Mouse (Mus musculus): Measurements from ENCODE around the gene Slc37a3. TPM values are rescaled to one million over a fixed set of nuclear protein-coding genes. Genes with fewer than 3 reads are reported as not detected.
"Not testable (repeated sequence)": the region's sequence is repeated elsewhere in the genome, so short reads cannot be mapped to it uniquely, and the experiment has no call there.

Gene Slc37a3
- total and polyA plus RNA-seq, 2 experiments = 11.5 to 13.7 TPM

GRCm38 (mm10) chr6:39389988-39390387 is 12.5 kb upstream of the Slc37a3 start:
- no peak for DNase-seq (ENCODE audit: extremely low read depth, low read depth, low spot score)
- H3K4me3 ChIP-seq (ENCODE audit: insufficient read depth, low read depth, low read length) = no peak overlapping the region
- WGBS = 94% methylated on average over 2 of the region's 2 CpGs
- no peak overlapping the region for H3K9ac ChIP-seq (ENCODE audit: low read depth, low read length)
- TF ChIP-seq POLR2A (IDR thresholded peaks at IDR 0.05; ENCODE audit: extremely low read depth, insufficient read depth, low read length) (no peak), CTCF (IDR thresholded peaks at IDR 0.05; ENCODE audit: low read depth, low read length) (no peak)
- no peaks in the 10 kb centered on the region for H3K27me3 ChIP-seq (ENCODE audit: control insufficient read depth, insufficient read depth, low read length)
- H3K36me3 ChIP-seq (ENCODE audit: control insufficient read depth, insufficient read depth, low read length) = no peaks in the 10 kb centered on the region
- no peak overlapping the region for H3K27ac ChIP-seq (replicated peaks; ENCODE audit: insufficient read depth, low read depth, low read length)
- H3K4me1 ChIP-seq (ENCODE audit: control insufficient read depth, insufficient read depth, low read length) = no peaks in the 10 kb centered on the region
- no peaks in the 10 kb centered on the region for H3K79me2 ChIP-seq (ENCODE audit: control insufficient read depth, insufficient read depth, low read length)

GRCm38 (mm10) chr6:39381125-39381880 is 3.8 kb upstream of the Slc37a3 start, which contains the start of gene Rab19:
Gene Rab19, plus strand, starts transcription at chr6:39381175.
- Histone ChIP-seq H3K36me3 (ENCODE audit: control insufficient read depth, insufficient read depth, low read length) (no peaks in the 10 kb centered on the region), H3K79me2 (ENCODE audit: control insufficient read depth, insufficient read depth, low read length) (peaks cover 3% of the 10 kb centered on the region; the same call in 1 of the 2 replicates), H3K4me3 (ENCODE audit: insufficient read depth, low read depth, low read length) (peak within 1 kb of the TSS; percentile 76), H3K9ac (ENCODE audit: low read depth, low read length) (peak within 1 kb of the TSS; percentile 34; the same call in 1 of the 2 replicates), H3K27ac (replicated peaks; ENCODE audit: insufficient read depth, low read depth, low read length) (peak within 1 kb of the TSS; percentile 50), H3K4me1 (ENCODE audit: control insufficient read depth, insufficient read depth, low read length) (peaks cover 7% of the 10 kb centered on the region), H3K27me3 (ENCODE audit: control insufficient read depth, insufficient read depth, low read length) (no peaks in the 10 kb centered on the region)
- 19% methylated on average over 20 of the region's 20 CpGs for WGBS
- DNase-seq (ENCODE audit: extremely low read depth, low read depth, low spot score) = no peak
- TF ChIP-seq CTCF (IDR thresholded peaks at IDR 0.05; ENCODE audit: low read depth, low read length) = no peak
- TF ChIP-seq POLR2A (IDR thresholded peaks at IDR 0.05; ENCODE audit: extremely low read depth, insufficient read depth, low read length) = no peak

DNA sequence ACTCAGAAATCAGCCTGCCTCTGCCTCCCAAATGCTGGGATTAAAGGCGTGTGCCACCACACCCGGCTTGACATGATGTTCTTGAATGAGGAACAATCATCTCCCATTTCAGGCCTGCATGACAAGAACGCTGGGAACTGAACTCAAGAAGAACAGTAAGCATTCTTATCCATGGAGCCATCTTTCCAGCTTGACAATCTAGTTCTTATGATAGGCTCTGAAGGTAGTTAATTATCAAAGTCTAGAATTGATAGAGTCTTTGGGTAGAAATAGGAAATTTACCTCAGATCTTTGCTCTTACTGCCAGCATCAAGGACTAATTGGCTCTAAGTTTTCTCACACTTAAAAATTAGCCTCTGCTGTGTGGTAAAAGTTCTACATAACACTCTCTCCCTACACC is 2.8 kb upstream of the Slc37a3 start:
- TF ChIP-seq CTCF (IDR thresholded peaks at IDR 0.05; ENCODE audit: low read depth, low read length) = no peak
- TF ChIP-seq POLR2A (IDR thresholded peaks at IDR 0.05; ENCODE audit: extremely low read depth, insufficient read depth, low read length) = no peak
- DNase-seq (ENCODE audit: extremely low read depth, low read depth, low spot score) = no peak
- no peak overlapping the region for H3K4me3 ChIP-seq (ENCODE audit: insufficient read depth, low read depth, low read length)
- no peaks in the 10 kb centered on the region for H3K27me3 ChIP-seq (ENCODE audit: control insufficient read depth, insufficient read depth, low read length)
- H3K4me1 ChIP-seq (ENCODE audit: control insufficient read depth, insufficient read depth, low read length) = peaks cover 9% of the 10 kb centered on the region
- H3K27ac ChIP-seq (replicated peaks; ENCODE audit: insufficient read depth, low read depth, low read length) = no peak overlapping the region
- no peak overlapping the region for H3K9ac ChIP-seq (ENCODE audit: low read depth, low read length)
- peaks cover 3% of the 10 kb centered on the region; the same call in 1 of the 2 replicates for H3K79me2 ChIP-seq (ENCODE audit: control insufficient read depth, insufficient read depth, low read length)
- WGBS = 84% methylated on average over 3 of the region's 3 CpGs
- no peaks in the 10 kb centered on the region for H3K36me3 ChIP-seq (ENCODE audit: control insufficient read depth, insufficient read depth, low read length)

DNA sequence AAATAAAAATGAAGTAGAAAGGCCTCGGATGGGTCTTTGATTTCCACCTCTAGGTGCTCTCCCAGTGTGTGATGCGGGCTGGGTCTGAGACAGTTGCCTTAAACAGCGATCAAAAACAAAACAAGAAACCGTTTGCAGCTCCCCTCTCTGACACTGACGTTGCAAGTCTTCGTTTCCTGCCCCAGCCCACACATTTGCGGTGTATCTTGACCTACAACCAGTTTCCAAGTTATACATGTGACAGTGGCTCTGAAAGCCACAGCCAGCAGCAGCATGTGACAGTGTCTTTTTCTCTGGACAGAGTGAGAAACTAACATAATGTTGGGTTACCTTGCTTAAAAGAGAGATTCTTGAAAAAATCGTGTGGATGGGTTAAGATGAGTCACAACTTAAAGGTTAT is 2.3 kb upstream of the Slc37a3 start:
- WGBS = 74% methylated on average over 8 of the region's 8 CpGs
- H3K4me3 ChIP-seq (ENCODE audit: insufficient read depth, low read depth, low read length) = no peak overlapping the region
- peaks cover 3% of the 10 kb centered on the region; the same call in 1 of the 2 replicates for H3K79me2 ChIP-seq (ENCODE audit: control insufficient read depth, insufficient read depth, low read length)
- TF ChIP-seq CTCF (IDR thresholded peaks at IDR 0.05; ENCODE audit: low read depth, low read length) = no peak
- no peak for TF ChIP-seq POLR2A (IDR thresholded peaks at IDR 0.05; ENCODE audit: extremely low read depth, insufficient read depth, low read length)
- no peak overlapping the region for H3K27ac ChIP-seq (replicated peaks; ENCODE audit: insufficient read depth, low read depth, low read length)
- no peak for DNase-seq (ENCODE audit: extremely low read depth, low read depth, low spot score)
- no peaks in the 10 kb centered on the region for H3K27me3 ChIP-seq (ENCODE audit: control insufficient read depth, insufficient read depth, low read length)
- H3K9ac ChIP-seq (ENCODE audit: low read depth, low read length) = no peak overlapping the region
- H3K4me1 ChIP-seq (ENCODE audit: control insufficient read depth, insufficient read depth, low read length) = peaks cover 9% of the 10 kb centered on the region
- no peaks in the 10 kb centered on the region for H3K36me3 ChIP-seq (ENCODE audit: control insufficient read depth, insufficient read depth, low read length)

DNA sequence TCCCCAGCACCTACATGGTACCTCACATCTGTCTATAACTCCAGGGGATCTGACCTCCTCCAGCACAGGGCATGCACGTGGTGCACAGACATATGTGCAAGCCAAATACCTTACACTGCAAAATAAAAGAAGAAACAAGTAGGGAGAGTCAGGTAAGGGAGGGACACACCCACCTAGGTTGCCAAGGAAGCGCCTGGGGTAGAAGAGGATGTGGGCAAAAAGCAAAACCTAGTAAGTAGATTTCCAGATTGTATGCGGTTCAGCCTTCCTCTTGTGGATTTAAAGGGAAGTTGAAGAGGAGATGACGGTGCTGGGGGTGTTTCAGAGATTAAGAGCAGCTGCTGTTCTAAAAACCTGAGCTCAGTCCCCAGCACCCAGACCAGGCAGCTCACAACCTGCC is 1.7 kb upstream of the Slc37a3 start:
- no peak overlapping the region for H3K9ac ChIP-seq (ENCODE audit: low read depth, low read length)
- peaks cover 9% of the 10 kb centered on the region for H3K4me1 ChIP-seq (ENCODE audit: control insufficient read depth, insufficient read depth, low read length)
- no peak overlapping the region for H3K4me3 ChIP-seq (ENCODE audit: insufficient read depth, low read depth, low read length)
- DNase-seq (ENCODE audit: extremely low read depth, low read depth, low spot score) = peak; percentile 15
- H3K27me3 ChIP-seq (ENCODE audit: control insufficient read depth, insufficient read depth, low read length) = no peaks in the 10 kb centered on the region
- peaks cover 3% of the 10 kb centered on the region; the same call in 1 of the 2 replicates for H3K79me2 ChIP-seq (ENCODE audit: control insufficient read depth, insufficient read depth, low read length)
- TF ChIP-seq CTCF (IDR thresholded peaks at IDR 0.05; ENCODE audit: low read depth, low read length) (no peak), POLR2A (IDR thresholded peaks at IDR 0.05; ENCODE audit: extremely low read depth, insufficient read depth, low read length) (no peak)
- WGBS = 74% methylated on average over 4 of the region's 4 CpGs
- H3K27ac ChIP-seq (replicated peaks; ENCODE audit: insufficient read depth, low read depth, low read length) = no peak overlapping the region
- no peaks in the 10 kb centered on the region for H3K36me3 ChIP-seq (ENCODE audit: control insufficient read depth, insufficient read depth, low read length)

DNA sequence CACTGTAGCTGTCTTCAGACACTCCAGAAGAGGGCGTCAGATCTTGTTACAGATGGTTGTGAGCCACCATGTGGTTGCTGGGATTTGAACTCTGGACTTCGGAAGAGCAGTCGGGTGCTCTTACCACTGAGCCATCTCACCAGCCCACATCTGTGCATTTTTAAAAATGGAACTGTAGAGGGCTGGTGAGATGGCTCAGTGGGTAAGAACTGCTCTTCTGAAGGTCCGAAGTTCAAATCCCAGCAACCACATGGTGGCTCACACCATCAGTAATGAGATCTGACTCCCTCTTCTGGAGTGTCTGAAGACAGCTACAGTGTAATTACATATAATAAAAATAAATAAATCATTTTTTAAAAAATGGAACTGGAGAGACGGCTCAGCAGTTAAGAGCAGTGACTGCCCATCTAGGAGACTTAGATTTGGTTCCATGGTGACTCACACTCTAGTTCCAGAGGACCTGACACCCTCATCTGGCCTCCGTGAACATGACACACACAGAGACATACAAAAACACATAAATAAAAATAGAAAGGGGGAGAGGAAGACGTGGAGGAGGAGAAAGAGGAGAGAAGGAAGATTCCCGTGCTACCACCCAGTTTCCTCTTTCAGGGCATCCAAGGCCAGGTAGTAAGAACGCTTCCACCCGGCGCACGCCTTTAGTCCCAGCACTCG is 823 bp upstream of the Slc37a3 start:
- not testable (repeated sequence) for H3K36me3 ChIP-seq (ENCODE audit: control insufficient read depth, insufficient read depth, low read length); H3K27me3 ChIP-seq (ENCODE audit: control insufficient read depth, insufficient read depth, low read length); H3K4me3 ChIP-seq (ENCODE audit: insufficient read depth, low read depth, low read length); H3K9ac ChIP-seq (ENCODE audit: low read depth, low read length); DNase-seq (ENCODE audit: extremely low read depth, low read depth, low spot score); H3K27ac ChIP-seq (replicated peaks; ENCODE audit: insufficient read depth, low read depth, low read length); H3K79me2 ChIP-seq (ENCODE audit: control insufficient read depth, insufficient read depth, low read length); H3K4me1 ChIP-seq (ENCODE audit: control insufficient read depth, insufficient read depth, low read length)
- 83% methylated on average over 13 of the region's 13 CpGs for WGBS

Data from liver, adult 2 months (tissue).